Mouse (Mus musculus): ENCODE data around the gene Hbq1b.

DNA sequence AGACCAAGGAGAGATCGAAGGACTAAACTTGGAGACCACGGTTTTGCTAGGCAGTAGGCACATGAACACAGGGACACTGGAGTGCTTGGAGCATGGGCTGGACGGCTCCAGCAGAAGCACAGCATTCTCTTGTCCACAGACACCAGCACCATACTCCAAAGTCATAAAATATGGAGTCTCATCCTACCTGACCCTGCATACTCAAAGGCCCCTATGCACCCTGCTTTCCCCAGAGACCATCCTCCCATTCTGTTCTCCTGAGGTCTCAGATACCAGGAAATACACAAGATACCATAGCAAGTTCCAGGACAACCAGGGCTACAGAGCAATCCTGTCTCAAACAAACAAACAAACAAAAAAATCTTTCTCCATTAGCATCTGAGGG, 49.4 kb upstream of the Hbq1b start:
- TF ChIP-seq GATA1 (IDR thresholded peaks at IDR 0.05; ENCODE audit: borderline replicate concordance, low read length) (no peak), FLI1 (IDR thresholded peaks at IDR 0.05; ENCODE audit: low read length) (no peak)
